Mouse (Mus musculus): ENCODE measurements around the gene Gm44502. TPM values are rescaled to one million over a fixed set of nuclear protein-coding genes. Genes with fewer than 3 reads are reported as not detected.

Gene Gm44502
- polyA plus RNA-seq, 1 experiment from 2014 or later = not detected

GRCm38 (mm10) chr15:89426716-89427115 lies 2.8 kb downstream of the Gm44502 start:
- H3K9me3 ChIP-seq (ENCODE audit: control insufficient read depth, low read depth, low read length) = no peaks in the 10 kb centered on the region
- no peak overlapping the region for H3K9ac ChIP-seq (replicated peaks; ENCODE audit: low read depth, low read length)
- no peak overlapping the region for H3K4me3 ChIP-seq (ENCODE audit: low read depth, low read length)
- no peak for ATAC-seq (ENCODE audit: insufficient number of reproducible peaks, insufficient read depth, low FRiP score, low read depth)
- no peak overlapping the region for H3K4me2 ChIP-seq (replicated peaks; ENCODE audit: low read depth, low read length)
- H3K27me3 ChIP-seq (ENCODE audit: control insufficient read depth, insufficient read depth, low read length) = no peaks in the 10 kb centered on the region
- WGBS = 88% methylated on average over 10 of the region's 10 CpGs
- H3K36me3 ChIP-seq (ENCODE audit: control insufficient read depth, insufficient read depth, low read length) = peaks cover 15% of the 10 kb centered on the region
- no peaks in the 10 kb centered on the region for H3K4me1 ChIP-seq (ENCODE audit: control insufficient read depth, insufficient read depth, low read length)
- H3K27ac ChIP-seq (ENCODE audit: low read length) = no peak overlapping the region

GRCm38 (mm10) chr15:89425711-89426121 lies 3.8 kb downstream of the Gm44502 start, which contains the start of gene Cpt1b:
Gene Cpt1b (minus strand): TSS chr15:89425863.
- Histone ChIP-seq H3K27me3 (ENCODE audit: control insufficient read depth, insufficient read depth, low read length) (no peaks in the 10 kb centered on the region), H3K4me1 (ENCODE audit: control insufficient read depth, insufficient read depth, low read length) (no peaks in the 10 kb centered on the region), H3K4me2 (replicated peaks; ENCODE audit: low read depth, low read length) (no peak within 1 kb of the TSS), H3K36me3 (ENCODE audit: control insufficient read depth, insufficient read depth, low read length) (peaks cover 15% of the 10 kb centered on the region), H3K4me3 (ENCODE audit: low read depth, low read length) (no peak within 1 kb of the TSS), H3K27ac (ENCODE audit: low read length) (no peak within 1 kb of the TSS), H3K9me3 (ENCODE audit: control insufficient read depth, low read depth, low read length) (no peaks in the 10 kb centered on the region), H3K9ac (replicated peaks; ENCODE audit: low read depth, low read length) (no peak within 1 kb of the TSS)
- ATAC-seq (ENCODE audit: insufficient number of reproducible peaks, insufficient read depth, low FRiP score, low read depth) = no peak
- WGBS = 35% methylated on average over 6 of the region's 6 CpGs

GRCm38 (mm10) chr15:89424621-89425020 lies 4.9 kb downstream of the Gm44502 start:
- Histone ChIP-seq H3K4me1 (ENCODE audit: control insufficient read depth, insufficient read depth, low read length) (no peaks in the 10 kb centered on the region), H3K27me3 (ENCODE audit: control insufficient read depth, insufficient read depth, low read length) (no peaks in the 10 kb centered on the region), H3K4me2 (replicated peaks; ENCODE audit: low read depth, low read length) (no peak overlapping the region), H3K4me3 (ENCODE audit: low read depth, low read length) (no peak overlapping the region), H3K27ac (ENCODE audit: low read length) (no peak overlapping the region), H3K36me3 (ENCODE audit: control insufficient read depth, insufficient read depth, low read length) (peaks cover 15% of the 10 kb centered on the region), H3K9me3 (ENCODE audit: control insufficient read depth, low read depth, low read length) (no peaks in the 10 kb centered on the region), H3K9ac (replicated peaks; ENCODE audit: low read depth, low read length) (no peak overlapping the region)
- ATAC-seq (ENCODE audit: insufficient number of reproducible peaks, insufficient read depth, low FRiP score, low read depth) = no peak
- WGBS = 84% methylated on average over 8 of the region's 8 CpGs

GRCm38 (mm10) chr15:89421938-89422337 lies 7.6 kb downstream of the Gm44502 start:
- Histone ChIP-seq H3K9ac (replicated peaks; ENCODE audit: low read depth, low read length) (no peak overlapping the region), H3K4me2 (replicated peaks; ENCODE audit: low read depth, low read length) (no peak overlapping the region)
- 93% methylated on average over 9 of the region's 9 CpGs for WGBS

GRCm38 (mm10) chr15:89415282-89415681 lies 14.2 kb downstream of the Gm44502 start:
- no peak overlapping the region for H3K4me2 ChIP-seq (replicated peaks; ENCODE audit: low read depth, low read length)
- 83% methylated on average over 8 of the region's 8 CpGs for WGBS

More at GRCm38 (mm10) chr15:89421938-89422337, 7.6 kb downstream of the Gm44502 start:
- Histone ChIP-seq H3K27ac (ENCODE audit: low read length) (no peak overlapping the region), H3K9me3 (ENCODE audit: control insufficient read depth, low read depth, low read length) (no peaks in the 10 kb centered on the region), H3K27me3 (ENCODE audit: control insufficient read depth, insufficient read depth, low read length) (no peaks in the 10 kb centered on the region), H3K36me3 (ENCODE audit: control insufficient read depth, insufficient read depth, low read length) (peaks cover 7% of the 10 kb centered on the region), H3K4me3 (ENCODE audit: low read depth, low read length) (no peak overlapping the region), H3K4me1 (ENCODE audit: control insufficient read depth, insufficient read depth, low read length) (no peaks in the 10 kb centered on the region)
- ATAC-seq (ENCODE audit: insufficient number of reproducible peaks, insufficient read depth, low FRiP score, low read depth) = no peak

GRCm38 (mm10) chr15:89410118-89410517 lies 19.4 kb downstream of the Gm44502 start, which contains the start of gene Syce3:
Gene Syce3 (minus strand): TSS chr15:89410503.
- no peak within 1 kb of the TSS for H3K9ac ChIP-seq (replicated peaks; ENCODE audit: low read depth, low read length)
- WGBS = 82% methylated on average over 21 of the region's 24 CpGs
- H3K4me3 ChIP-seq (ENCODE audit: low read depth, low read length) = no peak within 1 kb of the TSS

More at GRCm38 (mm10) chr15:89415282-89415681, 14.2 kb downstream of the Gm44502 start:
- H3K4me1 ChIP-seq (ENCODE audit: control insufficient read depth, insufficient read depth, low read length) = no peaks in the 10 kb centered on the region
- no peaks in the 10 kb centered on the region for H3K9me3 ChIP-seq (ENCODE audit: control insufficient read depth, low read depth, low read length)
- H3K36me3 ChIP-seq (ENCODE audit: control insufficient read depth, insufficient read depth, low read length) = no peaks in the 10 kb centered on the region
- no peaks in the 10 kb centered on the region for H3K27me3 ChIP-seq (ENCODE audit: control insufficient read depth, insufficient read depth, low read length)
- no peak overlapping the region for H3K9ac ChIP-seq (replicated peaks; ENCODE audit: low read depth, low read length)
- no peak for ATAC-seq (ENCODE audit: insufficient number of reproducible peaks, insufficient read depth, low FRiP score, low read depth)
- H3K4me3 ChIP-seq (ENCODE audit: low read depth, low read length) = no peak overlapping the region
- H3K27ac ChIP-seq (ENCODE audit: low read length) = no peak overlapping the region

GRCm38 (mm10) chr15:89406691-89407090 lies 22.8 kb downstream of the Gm44502 start:
- Histone ChIP-seq H3K4me3 (ENCODE audit: low read depth, low read length) (no peak overlapping the region), H3K9me3 (ENCODE audit: control insufficient read depth, low read depth, low read length) (peaks cover 4% of the 10 kb centered on the region; the same call in 1 of the 2 replicates), H3K27me3 (ENCODE audit: control insufficient read depth, insufficient read depth, low read length) (no peaks in the 10 kb centered on the region), H3K9ac (replicated peaks; ENCODE audit: low read depth, low read length) (no peak overlapping the region), H3K4me2 (replicated peaks; ENCODE audit: low read depth, low read length) (no peak overlapping the region), H3K4me1 (ENCODE audit: control insufficient read depth, insufficient read depth, low read length) (no peaks in the 10 kb centered on the region), H3K27ac (ENCODE audit: low read length) (no peak overlapping the region), H3K36me3 (ENCODE audit: control insufficient read depth, insufficient read depth, low read length) (no peaks in the 10 kb centered on the region)
- ATAC-seq (ENCODE audit: insufficient number of reproducible peaks, insufficient read depth, low FRiP score, low read depth) = no peak

More at GRCm38 (mm10) chr15:89410118-89410517, 19.4 kb downstream of the Gm44502 start, which contains the start of gene Syce3:
- peaks cover 4% of the 10 kb centered on the region; the same call in 1 of the 2 replicates for H3K9me3 ChIP-seq (ENCODE audit: control insufficient read depth, low read depth, low read length)
- no peak within 1 kb of the TSS for H3K27ac ChIP-seq (ENCODE audit: low read length)
- peak; percentile 33; the same call in 1 of the 2 replicates for ATAC-seq (ENCODE audit: insufficient number of reproducible peaks, insufficient read depth, low FRiP score, low read depth)
- no peaks in the 10 kb centered on the region for H3K36me3 ChIP-seq (ENCODE audit: control insufficient read depth, insufficient read depth, low read length)
- no peaks in the 10 kb centered on the region for H3K27me3 ChIP-seq (ENCODE audit: control insufficient read depth, insufficient read depth, low read length)
- H3K4me2 ChIP-seq (replicated peaks; ENCODE audit: low read depth, low read length) = no peak within 1 kb of the TSS
- no peaks in the 10 kb centered on the region for H3K4me1 ChIP-seq (ENCODE audit: control insufficient read depth, insufficient read depth, low read length)

GRCm38 (mm10) chr15:89404831-89405623 lies 24.5 kb downstream of the Gm44502 start:
- no peak overlapping the region for H3K27ac ChIP-seq (ENCODE audit: low read length)
- no peaks in the 10 kb centered on the region for H3K27me3 ChIP-seq (ENCODE audit: control insufficient read depth, insufficient read depth, low read length)
- no peak overlapping the region for H3K4me2 ChIP-seq (replicated peaks; ENCODE audit: low read depth, low read length)
- peaks cover 4% of the 10 kb centered on the region; the same call in 1 of the 2 replicates for H3K9me3 ChIP-seq (ENCODE audit: control insufficient read depth, low read depth, low read length)
- H3K4me1 ChIP-seq (ENCODE audit: control insufficient read depth, insufficient read depth, low read length) = no peaks in the 10 kb centered on the region
- no peak overlapping the region for H3K4me3 ChIP-seq (ENCODE audit: low read depth, low read length)
- no peaks in the 10 kb centered on the region for H3K36me3 ChIP-seq (ENCODE audit: control insufficient read depth, insufficient read depth, low read length)
- ATAC-seq (ENCODE audit: insufficient number of reproducible peaks, insufficient read depth, low FRiP score, low read depth) = no peak
- WGBS = 82% methylated on average over 10 of the region's 10 CpGs
- no peak overlapping the region for H3K9ac ChIP-seq (replicated peaks; ENCODE audit: low read depth, low read length)

Measured in stomach, embryonic 14.5 days (tissue).